Mouse (Mus musculus) intestine, embryonic 16.5 days (tissue): ENCODE measurements around the gene Pcnx3. TPM values are rescaled to one million over a fixed set of nuclear protein-coding genes. Genes with fewer than 3 reads are reported as not detected.
A peak's percentile ranks its signal among the peaks of the same experiment; 100 is the strongest.

Experiments
- ATAC-seq: fragments of 200-750 bp; cut with Nextera tagmentation; 2 replicates; pipeline ENCODE4 v1.8.0; 2017; ENCODE audit warnings: moderate TSS enrichment, moderate library complexity
- H3K27ac ChIP-seq: fragments of 300-500 bp; sonication (generic); 2 replicates; pipeline ENCODE4 v1.5.1; 2014; ENCODE audit warnings: mild to moderate bottlenecking, low read length
- H3K27me3 ChIP-seq: fragments of 300-500 bp; sonication (generic); replicated peaks from 2 replicates; pipeline ENCODE4 v1.6.1; 2014; ENCODE audit warnings: low read length, control low read depth, mixed read lengths; ENCODE audit not compliant: control insufficient read depth, insufficient read depth
- H3K36me3 ChIP-seq: fragments of 300-500 bp; sonication (generic); 2 replicates; pipeline ENCODE4 v1.6.1; 2014; ENCODE audit warnings: low read length, control low read depth; ENCODE audit not compliant: control insufficient read depth, insufficient read depth
- H3K4me1 ChIP-seq: fragments of 300-500 bp; sonication (generic); 2 replicates; pipeline ENCODE4 v1.6.1; 2014; ENCODE audit warnings: low read length, control low read depth, mixed read lengths; ENCODE audit not compliant: control insufficient read depth, insufficient read depth
- H3K4me2 ChIP-seq: fragments of 300-500 bp; sonication (generic); 2 replicates; pipeline ENCODE4 v1.6.1; 2014; ENCODE audit warnings: low read depth, low read length, control low read depth
- H3K4me3 ChIP-seq: fragments of 300-500 bp; sonication (generic); 2 replicates; pipeline ENCODE4 v1.5.1; 2014; ENCODE audit warnings: mild to moderate bottlenecking, low read length
- H3K9ac ChIP-seq: fragments of 300-500 bp; sonication (generic); 2 replicates; pipeline ENCODE4 v1.6.1; 2014; ENCODE audit warnings: low read depth, low read length
- H3K9me3 ChIP-seq: fragments of 300-500 bp; sonication (generic); 2 replicates; pipeline ENCODE4 v1.6.1; 2016; ENCODE audit warnings: low read length, control low read depth; ENCODE audit not compliant: control insufficient read depth
- WGBS: fragments of 180-500 bp; shearing (Covaris S2); extraction: QIAGEN DNeasy Blood & Tissue Kit; methylation state at CpG from one replicate; pipeline ENCODE4 v1.1.7; 2014; 5-methylcytosine and 5-hydroxymethylcytosine counted together
- polyA plus RNA-seq: library from polyadenylated mRNA; unstranded; fragments of >200 nt; fragmentation: Nextera tagmentation; extraction: Ambion mirVana; gene quantifications from 2 replicates; pipeline ENCODE4 v1.2.1, GENCODE M21; 2015

Gene Pcnx3
- polyA plus RNA-seq, 1 experiment from 2014 or later, result 15.1 TPM

- peak within 1 kb of the TSS; percentile 92 for H3K27ac ChIP-seq
- under 1% methylated on average over 107 of the region's 109 CpGs for WGBS
- no peaks in the 10 kb centered on the region for H3K9me3 ChIP-seq
- H3K9ac ChIP-seq, result peak within 1 kb of the TSS; percentile 94
- H3K4me2 ChIP-seq, result peak within 1 kb of the TSS; percentile 93
- peaks cover 12% of the 10 kb centered on the region for H3K36me3 ChIP-seq
- peak; percentile 87 for ATAC-seq
- H3K4me3 ChIP-seq, result peak within 1 kb of the TSS; percentile 70
- no peaks in the 10 kb centered on the region for H3K27me3 ChIP-seq
- H3K4me1 ChIP-seq, result peaks cover 21% of the 10 kb centered on the region
Observed at GRCm38 (mm10) chr19:5637069-5638047, 51.4 kb downstream of the Pcnx3 start, which contains the start of gene Rela. Gene Rela, plus strand, starts transcription at chr19:5637483.

- ATAC-seq, result peak; percentile 22
Observed at GRCm38 (mm10) chr19:5636571-5637041, 52.1 kb downstream of the Pcnx3 start.

GRCm38 (mm10) chr19:5636036-5636570 is 52.6 kb downstream of the Pcnx3 start:
- no peak overlapping the region for H3K4me2 ChIP-seq
- no peaks in the 10 kb centered on the region for H3K27me3 ChIP-seq
- no peak overlapping the region; the same call in 1 of the 2 replicates for H3K4me3 ChIP-seq
- no peak overlapping the region for H3K27ac ChIP-seq
- peaks cover 5% of the 10 kb centered on the region for H3K36me3 ChIP-seq
- WGBS, result 75% methylated on average over 7 of the region's 7 CpGs
- ATAC-seq, result no peak
- H3K9me3 ChIP-seq, result no peaks in the 10 kb centered on the region
- H3K9ac ChIP-seq, result no peak overlapping the region
- H3K4me1 ChIP-seq, result peaks cover 21% of the 10 kb centered on the region

More at GRCm38 (mm10) chr19:5636571-5637041, 52.1 kb downstream of the Pcnx3 start:
- Histone ChIP-seq H3K4me2 (peak overlapping the region; percentile 93), H3K4me3 (peak overlapping the region; percentile 70), H3K36me3 (peaks cover 9% of the 10 kb centered on the region), H3K4me1 (peaks cover 21% of the 10 kb centered on the region), H3K9me3 (no peaks in the 10 kb centered on the region), H3K9ac (peak overlapping the region; percentile 94), H3K27me3 (no peaks in the 10 kb centered on the region), H3K27ac (peak overlapping the region; percentile 92)
- 31% methylated on average over 12 of the region's 12 CpGs for WGBS

- 79% methylated on average over 9 of the region's 9 CpGs for WGBS
- H3K4me2 ChIP-seq, result no peak overlapping the region
- H3K27me3 ChIP-seq, result no peaks in the 10 kb centered on the region
- no peak overlapping the region for H3K27ac ChIP-seq
- H3K36me3 ChIP-seq, result no peaks in the 10 kb centered on the region
- H3K4me1 ChIP-seq, result peaks cover 6% of the 10 kb centered on the region
- no peak overlapping the region for H3K9ac ChIP-seq
- no peak for ATAC-seq
- H3K9me3 ChIP-seq, result no peaks in the 10 kb centered on the region
- H3K4me3 ChIP-seq, result no peak overlapping the region
Observed at GRCm38 (mm10) chr19:5632120-5632519, 56.6 kb downstream of the Pcnx3 start.

GRCm38 (mm10) chr19:5629907-5630306 is 58.8 kb downstream of the Pcnx3 start:
- Histone ChIP-seq H3K9me3 (no peaks in the 10 kb centered on the region), H3K36me3 (no peaks in the 10 kb centered on the region), H3K9ac (no peak overlapping the region), H3K27me3 (no peaks in the 10 kb centered on the region), H3K4me2 (no peak overlapping the region), H3K4me1 (no peaks in the 10 kb centered on the region), H3K4me3 (no peak overlapping the region), H3K27ac (no peak overlapping the region)
- no peak for ATAC-seq

GRCm38 (mm10) chr19:5625311-5625710 is 63.4 kb downstream of the Pcnx3 start:
- no peaks in the 10 kb centered on the region for H3K36me3 ChIP-seq
- no peak overlapping the region for H3K4me2 ChIP-seq
- no peaks in the 10 kb centered on the region for H3K27me3 ChIP-seq
- H3K9ac ChIP-seq, result no peak overlapping the region
- no peaks in the 10 kb centered on the region for H3K4me1 ChIP-seq
- WGBS, result 85% methylated on average over 8 of the region's 8 CpGs
- H3K4me3 ChIP-seq, result no peak overlapping the region
- no peaks in the 10 kb centered on the region for H3K9me3 ChIP-seq
- H3K27ac ChIP-seq, result no peak overlapping the region
- ATAC-seq, result no peak

- Histone ChIP-seq H3K4me3 (no peak overlapping the region), H3K4me1 (no peaks in the 10 kb centered on the region), H3K9me3 (no peaks in the 10 kb centered on the region), H3K27ac (no peak overlapping the region), H3K27me3 (no peaks in the 10 kb centered on the region), H3K4me2 (no peak overlapping the region), H3K9ac (no peak overlapping the region), H3K36me3 (no peaks in the 10 kb centered on the region)
- ATAC-seq, result no peak
- WGBS, result 73% methylated on average over 5 of the region's 5 CpGs
Observed at GRCm38 (mm10) chr19:5621884-5622283, 66.8 kb downstream of the Pcnx3 start.

GRCm38 (mm10) chr19:5620007-5620406 is 68.7 kb downstream of the Pcnx3 start:
- Histone ChIP-seq H3K27me3 (no peaks in the 10 kb centered on the region), H3K9me3 (no peaks in the 10 kb centered on the region), H3K4me3 (no peak overlapping the region), H3K27ac (no peak overlapping the region), H3K9ac (no peak overlapping the region), H3K4me2 (no peak overlapping the region), H3K4me1 (no peaks in the 10 kb centered on the region), H3K36me3 (no peaks in the 10 kb centered on the region)
- 82% methylated on average over 4 of the region's 4 CpGs for WGBS
- no peak for ATAC-seq

- Histone ChIP-seq H3K4me3 (no peak overlapping the region), H3K27me3 (no peaks in the 10 kb centered on the region), H3K9me3 (no peaks in the 10 kb centered on the region), H3K36me3 (no peaks in the 10 kb centered on the region), H3K9ac (no peak overlapping the region), H3K4me1 (peaks cover 5% of the 10 kb centered on the region; the same call in 1 of the 2 replicates), H3K27ac (no peak overlapping the region), H3K4me2 (no peak overlapping the region)
- no peak for ATAC-seq
- WGBS, result 50% methylated on average over 2 of the region's 2 CpGs
Observed at GRCm38 (mm10) chr19:5614953-5615352, 73.8 kb downstream of the Pcnx3 start.
